Mouse (Mus musculus): ENCODE results near the gene Pla2g2e. TPM values are rescaled to one million over a fixed set of nuclear protein-coding genes. Genes with fewer than 3 reads are reported as not detected.
"Not testable (repeated sequence)": the region's sequence is repeated elsewhere in the genome, so short reads cannot be mapped to it uniquely, and the experiment has no call there.

Pla2g2e gene
- polyA plus RNA-seq, 1 experiment from 2014 or later: not detected

DNA sequence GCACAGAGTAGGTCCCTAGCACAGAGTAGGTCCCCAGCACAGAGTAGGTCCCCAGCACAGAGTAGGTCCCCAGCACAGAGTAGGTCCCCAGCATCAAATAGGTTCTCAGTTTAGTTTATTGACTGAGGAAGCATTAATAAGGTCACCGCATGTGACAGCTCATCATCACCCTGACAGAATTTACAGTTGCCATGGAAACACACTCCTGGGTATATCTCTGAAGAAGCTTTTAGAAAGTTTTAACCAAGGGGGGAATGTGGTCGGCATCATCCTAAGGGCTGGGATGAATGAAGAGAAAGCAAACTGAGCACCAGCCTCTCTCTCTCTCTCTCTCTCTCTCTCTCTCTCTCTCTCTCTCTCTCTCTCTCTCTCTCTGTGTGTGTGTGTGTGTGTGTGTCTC lies 2.5 kb upstream of the Pla2g2e start:
- ATAC-seq (ENCODE audit: insufficient number of reproducible peaks, insufficient read depth, low FRiP score, low read depth); H3K9me3 ChIP-seq (ENCODE audit: control insufficient read depth, low read depth, low read length); H3K27ac ChIP-seq (ENCODE audit: low read length); H3K36me3 ChIP-seq (ENCODE audit: control insufficient read depth, insufficient read depth, low read length); H3K4me3 ChIP-seq (ENCODE audit: low read depth, low read length); H3K27me3 ChIP-seq (ENCODE audit: control insufficient read depth, insufficient read depth, low read length); H3K4me1 ChIP-seq (ENCODE audit: control insufficient read depth, insufficient read depth, low read length); H3K9ac ChIP-seq (replicated peaks; ENCODE audit: low read depth, low read length); H3K4me2 ChIP-seq (replicated peaks; ENCODE audit: low read depth, low read length): not testable (repeated sequence)
- WGBS: 77% methylated on average over 2 of the region's 2 CpGs

DNA sequence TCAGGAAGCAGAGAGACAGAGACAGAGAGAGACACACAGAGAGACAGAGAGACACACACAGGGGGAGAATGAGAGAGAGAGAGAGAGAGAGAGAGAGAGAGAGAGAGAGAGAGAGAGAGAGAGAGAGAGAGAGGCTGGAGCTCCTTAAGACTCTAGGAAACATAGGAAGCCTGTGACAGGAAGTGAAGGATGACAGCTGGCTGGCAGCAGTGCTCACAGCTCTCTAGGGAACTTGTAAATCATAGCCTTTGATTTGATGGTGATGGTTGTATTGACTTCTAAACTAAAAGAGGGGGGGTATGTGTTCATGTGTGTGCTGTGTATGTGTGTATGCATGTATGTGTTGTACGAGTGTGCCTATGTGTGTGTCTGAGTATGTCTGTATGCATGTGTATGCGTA lies 1.8 kb upstream of the Pla2g2e start:
- no peak for ATAC-seq (ENCODE audit: insufficient number of reproducible peaks, insufficient read depth, low FRiP score, low read depth)
- 0 out of 2 replicates have a peak, but pooled peaks cover 3% of the 10 kb centered on the region for H3K9me3 ChIP-seq (ENCODE audit: control insufficient read depth, low read depth, low read length)
- 93% methylated on average over 2 of the region's 2 CpGs for WGBS

DNA sequence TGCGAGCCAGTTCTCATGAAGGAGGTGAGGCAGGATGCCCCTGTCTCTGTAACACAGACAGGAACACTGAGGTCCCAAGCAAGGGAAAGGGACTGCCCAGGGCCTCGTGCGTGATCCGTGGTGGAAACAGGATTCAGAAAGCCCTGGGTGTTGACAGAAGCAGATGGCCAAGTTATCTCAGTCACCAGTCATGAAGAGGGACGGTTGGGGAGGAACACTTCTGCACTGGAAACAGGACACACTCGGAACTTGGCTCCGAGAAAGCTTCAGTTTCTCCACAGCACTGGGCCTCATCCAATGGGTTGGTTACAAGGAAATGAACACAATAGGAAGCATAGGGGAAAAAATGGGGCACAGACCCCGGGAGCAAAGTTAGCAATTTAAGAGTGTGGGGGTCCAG lies 1.0 kb downstream of the Pla2g2e start:
- Histone ChIP-seq H3K9me3 (ENCODE audit: control insufficient read depth, low read depth, low read length) (no peaks in the 10 kb centered on the region), H3K27me3 (ENCODE audit: control insufficient read depth, insufficient read depth, low read length) (no peaks in the 10 kb centered on the region), H3K4me1 (ENCODE audit: control insufficient read depth, insufficient read depth, low read length) (no peaks in the 10 kb centered on the region), H3K36me3 (ENCODE audit: control insufficient read depth, insufficient read depth, low read length) (no peaks in the 10 kb centered on the region), H3K9ac (replicated peaks; ENCODE audit: low read depth, low read length) (no peak overlapping the region), H3K4me2 (replicated peaks; ENCODE audit: low read depth, low read length) (no peak overlapping the region), H3K4me3 (ENCODE audit: low read depth, low read length) (no peak overlapping the region), H3K27ac (ENCODE audit: low read length) (no peak overlapping the region)
- ATAC-seq (ENCODE audit: insufficient number of reproducible peaks, insufficient read depth, low FRiP score, low read depth): no peak
- 53% methylated on average over 8 of the region's 8 CpGs for WGBS

More for the DNA sequence above, 1.8 kb upstream of the Pla2g2e start:
- Histone ChIP-seq H3K4me2 (replicated peaks; ENCODE audit: low read depth, low read length) (no peak overlapping the region), H3K36me3 (ENCODE audit: control insufficient read depth, insufficient read depth, low read length) (no peaks in the 10 kb centered on the region), H3K9ac (replicated peaks; ENCODE audit: low read depth, low read length) (no peak overlapping the region), H3K27ac (ENCODE audit: low read length) (no peak overlapping the region), H3K4me3 (ENCODE audit: low read depth, low read length) (no peak overlapping the region), H3K27me3 (ENCODE audit: control insufficient read depth, insufficient read depth, low read length) (no peaks in the 10 kb centered on the region), H3K4me1 (ENCODE audit: control insufficient read depth, insufficient read depth, low read length) (no peaks in the 10 kb centered on the region)

DNA sequence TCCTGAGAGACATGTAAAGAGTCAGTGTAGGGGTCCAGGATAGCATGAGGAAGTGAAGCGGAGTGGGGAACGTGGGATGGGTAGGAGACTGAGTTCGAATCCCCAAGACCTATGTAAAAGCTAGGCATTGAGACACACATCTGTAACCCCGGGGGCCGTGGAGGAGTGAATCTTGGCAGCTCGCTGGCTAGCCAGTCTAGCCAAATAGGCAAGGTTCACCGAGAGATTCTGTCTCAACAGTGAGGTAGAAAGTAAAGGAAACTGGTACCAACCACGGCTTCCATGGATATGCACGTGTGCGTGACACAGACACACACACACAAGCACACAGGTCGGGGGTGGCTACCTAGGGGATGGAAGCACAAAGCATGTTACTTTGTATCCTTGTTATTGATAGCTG lies 2.1 kb downstream of the Pla2g2e start:
- WGBS: 88% methylated on average over 11 of the region's 11 CpGs
- no peak for ATAC-seq (ENCODE audit: insufficient number of reproducible peaks, insufficient read depth, low FRiP score, low read depth)
- Histone ChIP-seq H3K4me2 (replicated peaks; ENCODE audit: low read depth, low read length) (no peak overlapping the region), H3K36me3 (ENCODE audit: control insufficient read depth, insufficient read depth, low read length) (no peaks in the 10 kb centered on the region), H3K27ac (ENCODE audit: low read length) (no peak overlapping the region), H3K4me3 (ENCODE audit: low read depth, low read length) (no peak overlapping the region), H3K4me1 (ENCODE audit: control insufficient read depth, insufficient read depth, low read length) (no peaks in the 10 kb centered on the region), H3K9ac (replicated peaks; ENCODE audit: low read depth, low read length) (no peak overlapping the region), H3K9me3 (ENCODE audit: control insufficient read depth, low read depth, low read length) (no peaks in the 10 kb centered on the region), H3K27me3 (ENCODE audit: control insufficient read depth, insufficient read depth, low read length) (no peaks in the 10 kb centered on the region)

DNA sequence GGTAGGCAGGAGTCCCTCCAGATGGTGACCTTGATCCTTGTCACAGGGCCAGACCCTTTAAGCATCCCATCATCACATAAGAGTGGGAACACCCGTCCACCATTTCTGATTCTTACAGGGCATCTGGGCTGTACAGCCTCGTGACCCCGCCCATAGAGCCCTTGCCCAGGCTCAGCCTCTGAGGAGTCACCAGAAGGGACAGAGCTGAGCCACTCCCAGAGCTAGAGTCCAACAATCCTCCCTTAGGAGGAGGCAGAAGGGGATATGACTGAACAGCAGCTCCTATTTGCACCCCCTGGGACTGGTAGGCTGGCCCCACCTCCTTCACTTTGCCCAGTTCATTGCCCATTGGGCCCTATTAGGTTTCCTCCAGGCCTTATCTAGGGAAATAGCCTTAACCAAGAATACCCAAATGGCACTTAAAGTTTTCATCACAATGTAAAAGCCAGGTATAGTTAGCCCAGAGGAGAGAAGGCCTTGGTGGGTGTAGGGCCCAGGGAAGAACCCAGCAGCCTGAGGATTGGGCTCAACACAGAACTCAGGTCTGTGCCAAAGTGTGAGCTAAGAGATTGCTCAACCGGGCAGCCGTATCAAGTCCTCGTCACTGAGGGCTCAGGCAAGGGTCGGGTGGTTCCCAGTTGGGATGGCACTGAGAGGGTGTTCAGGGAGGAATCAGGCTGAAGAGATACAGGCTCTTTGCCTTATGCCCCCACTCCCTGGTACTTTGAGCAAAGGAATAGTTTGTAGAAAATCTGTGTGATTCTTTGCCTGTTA lies 3.3 kb downstream of the Pla2g2e start:
- Histone ChIP-seq H3K36me3 (ENCODE audit: control insufficient read depth, insufficient read depth, low read length) (no peaks in the 10 kb centered on the region), H3K4me3 (ENCODE audit: low read depth, low read length) (no peak overlapping the region), H3K27ac (ENCODE audit: low read length) (no peak overlapping the region), H3K9me3 (ENCODE audit: control insufficient read depth, low read depth, low read length) (no peaks in the 10 kb centered on the region), H3K9ac (replicated peaks; ENCODE audit: low read depth, low read length) (no peak overlapping the region), H3K4me1 (ENCODE audit: control insufficient read depth, insufficient read depth, low read length) (no peaks in the 10 kb centered on the region), H3K27me3 (ENCODE audit: control insufficient read depth, insufficient read depth, low read length) (no peaks in the 10 kb centered on the region), H3K4me2 (replicated peaks; ENCODE audit: low read depth, low read length) (no peak overlapping the region)
- no peak for ATAC-seq (ENCODE audit: insufficient number of reproducible peaks, insufficient read depth, low FRiP score, low read depth)
- 90% methylated on average over 7 of the region's 7 CpGs for WGBS

DNA sequence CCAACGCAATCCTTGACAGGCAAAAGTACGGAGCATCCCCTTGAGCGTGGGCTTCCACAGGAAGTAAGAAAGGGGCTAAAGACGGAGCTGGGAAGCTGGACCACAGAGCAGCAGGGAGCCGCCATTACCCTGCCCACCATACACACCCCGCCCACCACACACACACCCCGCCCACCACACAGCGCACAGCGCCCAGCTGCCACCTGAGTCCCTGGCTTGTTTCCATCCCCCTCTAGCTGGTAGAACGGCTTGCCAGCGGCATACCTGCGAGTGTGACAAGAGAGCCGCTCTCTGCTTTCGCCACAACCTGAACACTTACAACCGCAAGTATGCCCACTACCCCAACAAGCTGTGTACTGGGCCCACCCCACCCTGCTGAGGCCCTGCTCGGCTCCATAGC lies 4.4 kb downstream of the Pla2g2e start:
- ATAC-seq (ENCODE audit: insufficient number of reproducible peaks, insufficient read depth, low FRiP score, low read depth): no peak
- 11% methylated on average over 16 of the region's 16 CpGs for WGBS
- Histone ChIP-seq H3K4me1 (ENCODE audit: control insufficient read depth, insufficient read depth, low read length) (no peaks in the 10 kb centered on the region), H3K4me2 (replicated peaks; ENCODE audit: low read depth, low read length) (peak overlapping the region; percentile 36), H3K9ac (replicated peaks; ENCODE audit: low read depth, low read length) (no peak overlapping the region), H3K27me3 (ENCODE audit: control insufficient read depth, insufficient read depth, low read length) (no peaks in the 10 kb centered on the region), H3K36me3 (ENCODE audit: control insufficient read depth, insufficient read depth, low read length) (no peaks in the 10 kb centered on the region), H3K4me3 (ENCODE audit: low read depth, low read length) (no peak overlapping the region), H3K27ac (ENCODE audit: low read length) (no peak overlapping the region), H3K9me3 (ENCODE audit: control insufficient read depth, low read depth, low read length) (no peaks in the 10 kb centered on the region)

DNA sequence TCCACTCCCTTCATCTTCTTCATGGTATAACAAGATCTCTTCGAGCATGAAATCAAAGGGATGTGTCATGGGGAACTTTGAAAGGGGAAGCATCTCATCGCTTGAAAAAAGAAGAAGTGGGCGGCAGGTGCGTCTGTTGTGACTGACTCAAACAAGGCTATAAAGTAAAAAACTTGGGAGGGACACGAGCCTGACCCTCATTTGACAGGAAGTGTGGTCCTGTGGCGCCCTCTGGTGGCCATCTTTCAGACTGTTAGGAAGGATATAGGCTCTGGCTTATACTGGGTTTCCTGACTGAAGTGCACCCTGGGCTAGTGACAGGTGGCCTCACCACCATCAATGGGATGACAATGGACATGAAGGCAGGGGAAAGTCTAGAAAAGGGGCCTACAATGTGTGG lies 6.5 kb downstream of the Pla2g2e start:
- Histone ChIP-seq H3K9ac (replicated peaks; ENCODE audit: low read depth, low read length) (no peak overlapping the region), H3K36me3 (ENCODE audit: control insufficient read depth, insufficient read depth, low read length) (no peaks in the 10 kb centered on the region), H3K27me3 (ENCODE audit: control insufficient read depth, insufficient read depth, low read length) (no peaks in the 10 kb centered on the region), H3K4me3 (ENCODE audit: low read depth, low read length) (no peak overlapping the region), H3K4me2 (replicated peaks; ENCODE audit: low read depth, low read length) (no peak overlapping the region), H3K27ac (ENCODE audit: low read length) (no peak overlapping the region), H3K4me1 (ENCODE audit: control insufficient read depth, insufficient read depth, low read length) (no peaks in the 10 kb centered on the region), H3K9me3 (ENCODE audit: control insufficient read depth, low read depth, low read length) (no peaks in the 10 kb centered on the region)
- ATAC-seq (ENCODE audit: insufficient number of reproducible peaks, insufficient read depth, low FRiP score, low read depth): no peak
- WGBS: 15% methylated on average over 6 of the region's 6 CpGs

DNA sequence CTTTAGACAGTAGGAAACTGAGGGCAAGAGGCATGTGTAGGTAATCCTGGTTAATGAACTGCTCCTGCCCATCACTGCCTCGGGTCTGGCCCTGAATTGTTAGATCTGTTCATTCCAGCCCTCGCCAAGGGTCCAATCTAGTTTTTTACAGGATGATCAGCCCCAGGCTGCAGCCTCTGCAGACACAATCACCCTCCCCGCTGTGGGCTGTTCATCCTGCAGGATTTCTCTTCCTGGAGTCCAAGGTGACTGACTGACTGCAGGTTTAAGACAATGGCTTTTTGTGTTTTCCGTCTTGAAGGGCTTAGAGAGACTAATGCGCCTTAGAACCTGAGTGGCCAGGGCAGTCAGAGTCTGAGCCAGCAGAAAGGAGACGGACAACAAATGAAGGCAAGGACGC lies 11.4 kb downstream of the Pla2g2e start:
- WGBS: 61% methylated on average over 7 of the region's 7 CpGs
- ATAC-seq (ENCODE audit: insufficient number of reproducible peaks, insufficient read depth, low FRiP score, low read depth): no peak

DNA sequence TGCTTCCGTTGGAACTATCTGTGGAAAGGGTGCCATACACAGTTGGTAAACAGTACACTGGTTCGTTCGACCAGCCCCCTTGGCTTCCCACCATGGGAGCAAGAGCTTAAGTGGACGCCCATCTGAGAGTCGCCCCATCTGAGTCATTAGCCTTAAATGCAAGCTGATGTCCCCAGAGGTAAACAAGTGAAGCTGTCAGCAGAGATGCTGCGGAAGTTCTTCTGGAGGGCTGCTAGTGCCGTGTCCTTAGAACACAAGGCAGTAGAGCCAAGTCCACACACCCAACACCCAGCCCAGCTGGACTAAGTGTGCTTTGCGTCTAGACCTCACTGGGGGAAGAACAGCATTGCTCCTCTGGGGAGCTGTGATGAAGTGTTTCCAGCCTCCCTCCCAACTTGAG lies 11.9 kb downstream of the Pla2g2e start:
- no peaks in the 10 kb centered on the region for H3K4me1 ChIP-seq (ENCODE audit: control insufficient read depth, insufficient read depth, low read length)
- no peak overlapping the region for H3K9ac ChIP-seq (replicated peaks; ENCODE audit: low read depth, low read length)
- H3K36me3 ChIP-seq (ENCODE audit: control insufficient read depth, insufficient read depth, low read length): peaks cover 5% of the 10 kb centered on the region
- H3K9me3 ChIP-seq (ENCODE audit: control insufficient read depth, low read depth, low read length): no peaks in the 10 kb centered on the region
- 63% methylated on average over 8 of the region's 8 CpGs for WGBS
- H3K4me2 ChIP-seq (replicated peaks; ENCODE audit: low read depth, low read length): no peak overlapping the region
- H3K4me3 ChIP-seq (ENCODE audit: low read depth, low read length): no peak overlapping the region
- ATAC-seq (ENCODE audit: insufficient number of reproducible peaks, insufficient read depth, low FRiP score, low read depth): no peak
- H3K27me3 ChIP-seq (ENCODE audit: control insufficient read depth, insufficient read depth, low read length): no peaks in the 10 kb centered on the region
- no peak overlapping the region for H3K27ac ChIP-seq (ENCODE audit: low read length)

More for the DNA sequence above, 11.4 kb downstream of the Pla2g2e start:
- no peak overlapping the region for H3K4me3 ChIP-seq (ENCODE audit: low read depth, low read length)
- H3K9ac ChIP-seq (replicated peaks; ENCODE audit: low read depth, low read length): no peak overlapping the region
- H3K9me3 ChIP-seq (ENCODE audit: control insufficient read depth, low read depth, low read length): no peaks in the 10 kb centered on the region
- no peaks in the 10 kb centered on the region for H3K27me3 ChIP-seq (ENCODE audit: control insufficient read depth, insufficient read depth, low read length)
- peaks cover under 1% of the 10 kb centered on the region for H3K36me3 ChIP-seq (ENCODE audit: control insufficient read depth, insufficient read depth, low read length)
- no peak overlapping the region for H3K27ac ChIP-seq (ENCODE audit: low read length)
- no peak overlapping the region for H3K4me2 ChIP-seq (replicated peaks; ENCODE audit: low read depth, low read length)
- no peaks in the 10 kb centered on the region for H3K4me1 ChIP-seq (ENCODE audit: control insufficient read depth, insufficient read depth, low read length)

All from stomach, embryonic 14.5 days (tissue).